Mouse (Mus musculus) cerebellum, adult 9-11 months (tissue): Measurements from ENCODE around the gene Pars2.

Source experiments
- DNase-seq: peaks from one replicate; pipeline ENCODE4 v3.0.0; 2022

Pars2 gene

GRCm38 (mm10) chr4:106643483-106644217 is 7.2 kb upstream of the Pars2 start:
- no peak for DNase-seq

- DNase-seq: no peak
Measured at GRCm38 (mm10) chr4:106644218-106644610, 6.7 kb upstream of the Pars2 start.

GRCm38 (mm10) chr4:106645797-106646196 is 5.1 kb upstream of the Pars2 start:
- no peak for DNase-seq

GRCm38 (mm10) chr4:106647137-106647536 is 3.7 kb upstream of the Pars2 start:
- no peak for DNase-seq

GRCm38 (mm10) chr4:106652546-106652945 is 1.7 kb downstream of the Pars2 start:
- no peak for DNase-seq

- no peak for DNase-seq
Measured at GRCm38 (mm10) chr4:106653051-106653450, 2.2 kb downstream of the Pars2 start.

GRCm38 (mm10) chr4:106655681-106656080 is 4.8 kb downstream of the Pars2 start:
- no peak for DNase-seq

- no peak for DNase-seq
Measured at GRCm38 (mm10) chr4:106663956-106664470, 13.1 kb downstream of the Pars2 start.

GRCm38 (mm10) chr4:106664697-106665096 is 13.8 kb downstream of the Pars2 start:
- DNase-seq: no peak

GRCm38 (mm10) chr4:106665269-106665668 is 14.4 kb downstream of the Pars2 start:
- no peak for DNase-seq

- no peak for DNase-seq
Measured at GRCm38 (mm10) chr4:106665673-106666072, 14.8 kb downstream of the Pars2 start.

GRCm38 (mm10) chr4:106666546-106666945 is 15.7 kb downstream of the Pars2 start:
- DNase-seq: no peak

- DNase-seq: no peak
Measured at GRCm38 (mm10) chr4:106676749-106677148, 25.9 kb downstream of the Pars2 start.

- DNase-seq: peak; percentile 83
Measured at GRCm38 (mm10) chr4:106678442-106679118, 27.7 kb downstream of the Pars2 start, which contains the start of gene Ttc4. Gene Ttc4, minus strand, starts transcription at chr4:106678944.

GRCm38 (mm10) chr4:106679152-106679551 is 28.3 kb downstream of the Pars2 start:
- DNase-seq: no peak

GRCm38 (mm10) chr4:106680955-106681354 is 30.1 kb downstream of the Pars2 start:
- DNase-seq: no peak

GRCm38 (mm10) chr4:106688636-106689296 is 37.9 kb downstream of the Pars2 start:
- no peak for DNase-seq

GRCm38 (mm10) chr4:106693841-106694430 is 43.1 kb downstream of the Pars2 start:
- DNase-seq: no peak

- no peak for DNase-seq
Measured at GRCm38 (mm10) chr4:106699989-106700388, 49.1 kb downstream of the Pars2 start.

- no peak for DNase-seq
Measured at GRCm38 (mm10) chr4:106700798-106701197, 49.9 kb downstream of the Pars2 start.

- DNase-seq: no peak
Measured at GRCm38 (mm10) chr4:106703956-106704355, 53.1 kb downstream of the Pars2 start.

- DNase-seq: peak; percentile 39
Measured at GRCm38 (mm10) chr4:106704416-106704815, 53.5 kb downstream of the Pars2 start.
